Mouse (Mus musculus) embryonic fibroblast, embryonic 13.5 days (primary cell): ENCODE data around the gene Zdhhc14.

ENCODE experiments used
- CTCF ChIP-seq: IDR thresholded peaks from 2 replicates; pipeline ENCODE4 v1.5.1; 2011; ENCODE audit warnings: mild to moderate bottlenecking, control low read depth, low read length, moderate library complexity, borderline replicate concordance; ENCODE audit not compliant: insufficient read depth
- POLR2A ChIP-seq: IDR thresholded peaks from 2 replicates; pipeline ENCODE4 v1.6.1; 2011; ENCODE audit warnings: low read depth, mild to moderate bottlenecking, control low read depth, low read length, moderate library complexity

DNA sequence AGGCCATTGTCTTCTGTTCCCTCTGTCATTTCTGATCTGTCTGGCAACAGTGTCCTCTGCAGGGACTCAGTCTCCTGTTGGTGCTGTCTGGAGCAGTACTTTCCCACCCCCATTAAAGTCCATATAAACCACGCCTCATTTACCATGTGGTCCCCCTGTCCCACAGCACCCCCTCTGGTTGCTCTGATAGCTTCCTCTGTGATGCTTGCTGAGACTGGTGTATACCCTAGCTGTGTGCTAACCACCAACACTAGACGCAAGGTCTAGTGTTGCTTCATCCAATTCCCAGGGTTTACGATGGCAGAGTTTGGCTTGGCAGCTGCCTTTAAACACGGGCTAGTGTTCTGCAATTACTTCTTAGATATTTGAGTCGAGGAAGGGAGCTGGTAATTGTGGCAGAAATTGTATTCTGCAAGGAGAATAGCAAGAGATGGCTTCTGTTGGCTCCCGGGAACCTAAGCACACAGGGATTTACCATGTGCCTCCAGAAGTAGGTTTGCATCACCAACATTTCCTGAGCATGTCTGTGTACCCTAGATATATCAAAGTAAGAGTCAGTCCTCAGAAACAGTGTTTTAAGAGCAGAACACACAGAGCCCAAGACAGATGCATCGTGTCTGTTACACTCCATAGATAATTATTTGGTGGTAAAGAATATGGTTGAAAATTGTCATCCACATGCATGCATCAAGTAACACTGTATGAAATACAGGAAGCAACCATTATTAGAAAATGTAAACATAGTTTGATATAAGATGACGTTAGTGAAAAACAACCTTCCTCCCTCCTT, 198.6 kb downstream of the Zdhhc14 start:
- no peak for TF ChIP-seq CTCF
- no peak for TF ChIP-seq POLR2A
